Mouse (Mus musculus) neural tube, embryonic 15.5 days (tissue): ENCODE measurements around the gene Insm2. TPM values are rescaled to one million over a fixed set of nuclear protein-coding genes. Genes with fewer than 3 reads are reported as not detected.
"Not testable (repeated sequence)": the region's sequence is repeated elsewhere in the genome, so short reads cannot be mapped to it uniquely, and the experiment has no call there.

Source experiments
- ATAC-seq: fragments of 200-750 bp; cut with Nextera tagmentation; 2 replicates; pipeline ENCODE4 v1.8.0; 2017; ENCODE audit warnings: mild to moderate bottlenecking, moderate TSS enrichment, moderate library complexity; ENCODE audit not compliant: low FRiP score
- H3K27ac ChIP-seq: fragments of 300-500 bp; sonication (generic); replicated peaks from 2 replicates; pipeline ENCODE4 v1.5.1; 2015; ENCODE audit warnings: mild to moderate bottlenecking, inconsistent platforms
- H3K27me3 ChIP-seq: fragments of 300-500 bp; sonication (generic); replicated peaks from 2 replicates; pipeline ENCODE4 v1.6.1; 2015; ENCODE audit warnings: inconsistent platforms
- H3K36me3 ChIP-seq: fragments of 300-500 bp; sonication (generic); 2 replicates; pipeline ENCODE4 v1.6.1; 2015; ENCODE audit warnings: inconsistent platforms
- H3K4me1 ChIP-seq: fragments of 300-500 bp; sonication (generic); 2 replicates; pipeline ENCODE4 v1.6.1; 2015; ENCODE audit warnings: inconsistent platforms
- H3K4me2 ChIP-seq: fragments of 300-500 bp; sonication (generic); 2 replicates; pipeline ENCODE4 v1.6.1; 2015; ENCODE audit warnings: inconsistent platforms, mild to moderate bottlenecking, moderate library complexity
- H3K4me3 ChIP-seq: fragments of 300-500 bp; sonication (generic); replicated peaks from 2 replicates; pipeline ENCODE4 v1.5.1; 2015; ENCODE audit warnings: mild to moderate bottlenecking, inconsistent platforms
- H3K9ac ChIP-seq: fragments of 300-500 bp; sonication (generic); replicated peaks from 2 replicates; pipeline ENCODE4 v1.6.1; 2015; ENCODE audit warnings: mild to moderate bottlenecking, inconsistent platforms
- H3K9me3 ChIP-seq: fragments of 300-500 bp; sonication (generic); replicated peaks from 2 replicates; pipeline ENCODE4 v1.6.1; 2016; ENCODE audit warnings: inconsistent platforms
- WGBS: fragments of 180-500 bp; shearing (Covaris S2); methylation state at CpG from one replicate; pipeline ENCODE4 v1.1.7; 2015; ENCODE audit warnings: mixed read lengths; 5-methylcytosine and 5-hydroxymethylcytosine counted together
- polyA plus RNA-seq: library from polyadenylated mRNA; unstranded; fragments of >200 nt; fragmentation: Nextera tagmentation; extraction: Ambion mirVana; gene quantifications from 2 replicates; pipeline ENCODE4 v1.2.1, GENCODE M21; 2015

Gene Insm2
- polyA plus RNA-seq, 1 experiment from 2014 or later: 1.1 TPM

DNA sequence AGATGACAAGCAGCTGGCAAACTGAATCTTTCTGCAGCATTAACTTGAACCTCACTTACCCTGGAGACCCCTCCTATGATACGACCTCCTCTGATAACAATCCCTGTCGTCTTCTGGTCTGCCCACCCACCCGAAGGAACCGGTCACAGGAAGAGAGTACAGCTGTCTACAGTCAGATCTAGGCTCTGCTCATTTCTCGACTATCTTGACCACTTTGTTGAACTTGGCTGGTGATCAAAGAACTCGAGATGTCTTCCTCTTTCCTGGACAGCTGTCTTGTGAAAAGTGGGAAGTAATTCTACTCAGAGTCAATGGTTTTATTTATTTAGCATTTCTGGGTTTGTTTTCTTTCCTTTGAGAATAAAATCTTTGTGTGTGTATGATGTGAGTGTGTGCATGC lies 29.6 kb upstream of the Insm2 start:
- WGBS: 80% methylated on average over 6 of the region's 6 CpGs
- Histone ChIP-seq H3K9ac (no peak overlapping the region), H3K4me1 (peaks cover 8% of the 10 kb centered on the region; the same call in 1 of the 2 replicates), H3K36me3 (no peaks in the 10 kb centered on the region), H3K9me3 (no peaks in the 10 kb centered on the region), H3K27me3 (no peaks in the 10 kb centered on the region), H3K4me3 (no peak overlapping the region), H3K27ac (no peak overlapping the region), H3K4me2 (no peak overlapping the region)
- ATAC-seq: no peak

GRCm38 (mm10) chr12:55570646-55571045 lies 28.6 kb upstream of the Insm2 start:
- no peak for ATAC-seq
- H3K36me3 ChIP-seq: no peaks in the 10 kb centered on the region
- no peak overlapping the region for H3K4me2 ChIP-seq
- no peak overlapping the region for H3K4me3 ChIP-seq
- no peak overlapping the region for H3K9ac ChIP-seq
- H3K27me3 ChIP-seq: no peaks in the 10 kb centered on the region
- no peaks in the 10 kb centered on the region for H3K9me3 ChIP-seq
- WGBS: 93% methylated on average over 9 of the region's 9 CpGs
- no peak overlapping the region for H3K27ac ChIP-seq
- H3K4me1 ChIP-seq: peaks cover 8% of the 10 kb centered on the region; the same call in 1 of the 2 replicates

DNA sequence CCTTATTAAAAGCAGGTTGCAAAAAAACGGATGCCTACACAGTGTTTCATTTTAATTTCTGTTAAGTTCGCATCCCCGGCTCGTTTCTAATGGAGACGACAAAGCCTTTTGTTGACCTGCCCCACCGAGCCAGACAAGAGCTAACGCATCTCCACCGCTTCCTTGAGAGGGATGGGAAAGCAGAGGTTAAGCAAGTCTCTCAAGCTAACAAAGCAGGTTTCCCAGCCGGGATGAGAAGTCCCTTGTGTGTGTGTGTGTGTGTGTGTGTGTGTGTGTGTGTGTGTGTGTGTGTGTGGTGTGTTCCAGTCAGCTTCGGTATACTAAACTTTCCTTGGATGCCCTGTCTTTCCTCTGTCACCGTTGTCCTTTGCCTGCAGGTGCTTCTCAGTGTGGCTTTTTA lies 28.0 kb upstream of the Insm2 start:
- Histone ChIP-seq H3K36me3 (no peaks in the 10 kb centered on the region), H3K27ac (no peak overlapping the region), H3K4me3 (no peak overlapping the region), H3K9ac (no peak overlapping the region), H3K27me3 (no peaks in the 10 kb centered on the region), H3K4me1 (peaks cover 7% of the 10 kb centered on the region; the same call in 1 of the 2 replicates), H3K4me2 (no peak overlapping the region), H3K9me3 (no peaks in the 10 kb centered on the region)
- WGBS: 79% methylated on average over 11 of the region's 11 CpGs
- no peak for ATAC-seq

DNA sequence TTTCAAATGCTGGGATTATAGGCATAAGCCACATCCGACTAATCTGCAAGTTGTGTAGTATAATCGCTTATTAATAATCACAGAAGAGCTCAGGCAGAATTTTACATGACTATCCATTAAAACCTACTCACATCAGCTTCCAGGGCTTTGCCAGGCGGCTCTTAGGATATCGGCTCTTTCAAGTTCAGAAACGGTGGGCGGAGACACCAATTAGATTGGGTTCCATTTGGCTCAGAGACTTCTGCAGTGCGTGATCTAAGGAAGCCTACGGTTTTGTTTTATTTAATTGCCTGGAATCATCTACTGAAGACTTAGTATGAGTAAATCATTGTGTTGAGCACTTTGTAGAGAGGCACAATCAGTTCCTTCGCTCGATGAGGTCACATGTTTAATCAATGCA lies 27.6 kb upstream of the Insm2 start:
- 81% methylated on average over 10 of the region's 10 CpGs for WGBS
- Histone ChIP-seq H3K27me3 (no peaks in the 10 kb centered on the region), H3K9ac (no peak overlapping the region), H3K27ac (no peak overlapping the region), H3K4me1 (peaks cover 5% of the 10 kb centered on the region; the same call in 1 of the 2 replicates), H3K36me3 (no peaks in the 10 kb centered on the region), H3K9me3 (no peaks in the 10 kb centered on the region), H3K4me3 (no peak overlapping the region), H3K4me2 (no peak overlapping the region)
- no peak for ATAC-seq

DNA sequence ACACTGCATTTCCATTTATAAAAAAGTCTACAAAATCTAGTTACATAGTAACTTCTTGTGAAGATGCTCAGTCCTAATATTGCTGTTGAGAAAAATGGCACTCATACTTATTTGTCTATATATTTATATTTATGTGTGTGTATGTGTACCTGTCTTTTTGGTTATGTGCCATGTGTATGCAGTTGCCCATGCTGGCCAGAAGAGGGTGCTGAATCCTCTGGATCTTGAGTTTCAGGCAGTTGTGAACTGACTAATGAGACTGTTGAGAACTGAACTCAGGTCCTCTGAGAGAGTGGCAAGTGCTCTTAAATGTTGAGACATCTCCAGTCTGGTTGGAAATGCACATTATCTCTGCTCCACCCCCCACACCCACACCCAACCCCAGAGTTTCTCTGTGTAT lies 26.1 kb upstream of the Insm2 start:
- Histone ChIP-seq H3K27ac (no peak overlapping the region), H3K4me1 (peaks cover 3% of the 10 kb centered on the region; the same call in 1 of the 2 replicates), H3K4me2 (no peak overlapping the region), H3K9me3 (no peaks in the 10 kb centered on the region), H3K9ac (no peak overlapping the region), H3K27me3 (no peaks in the 10 kb centered on the region), H3K4me3 (no peak overlapping the region), H3K36me3 (no peaks in the 10 kb centered on the region)
- ATAC-seq: no peak

GRCm38 (mm10) chr12:55573794-55574193 lies 25.4 kb upstream of the Insm2 start:
- peaks cover 3% of the 10 kb centered on the region; the same call in 1 of the 2 replicates for H3K4me1 ChIP-seq
- no peaks in the 10 kb centered on the region for H3K36me3 ChIP-seq
- no peak overlapping the region for H3K27ac ChIP-seq
- ATAC-seq: no peak
- no peaks in the 10 kb centered on the region for H3K9me3 ChIP-seq
- no peak overlapping the region for H3K4me3 ChIP-seq
- H3K27me3 ChIP-seq: no peaks in the 10 kb centered on the region
- H3K4me2 ChIP-seq: no peak overlapping the region
- H3K9ac ChIP-seq: no peak overlapping the region
- 6% methylated on average over 6 of the region's 6 CpGs for WGBS

DNA sequence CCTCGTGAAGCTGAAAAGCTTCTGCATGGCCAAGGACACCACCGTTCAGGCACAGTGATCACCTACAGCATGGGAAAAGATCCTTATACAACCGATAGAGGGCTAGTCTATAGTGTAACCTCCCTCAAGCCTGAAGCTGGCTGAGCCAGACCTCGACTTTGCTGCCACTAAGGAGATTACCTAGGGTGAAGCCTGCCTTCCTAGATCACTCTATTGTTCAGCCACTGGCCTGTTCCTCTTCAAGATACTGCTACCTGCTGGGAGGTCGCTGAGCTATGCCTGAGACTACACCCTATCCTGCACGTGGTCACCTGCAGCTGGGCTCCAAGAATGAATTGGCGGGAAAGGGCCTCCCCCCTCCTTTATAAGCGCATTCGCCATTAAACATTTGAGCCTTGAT lies 12.3 kb upstream of the Insm2 start:
- not testable (repeated sequence) for H3K4me2 ChIP-seq, H3K36me3 ChIP-seq, H3K4me3 ChIP-seq, H3K27ac ChIP-seq, H3K4me1 ChIP-seq, H3K9ac ChIP-seq, ATAC-seq, H3K27me3 ChIP-seq, H3K9me3 ChIP-seq
- WGBS: 66% methylated on average over 9 of the region's 9 CpGs

- H3K27ac ChIP-seq: no peak overlapping the region
- no peaks in the 10 kb centered on the region for H3K9me3 ChIP-seq
- no peak; the same call in 1 of the 2 replicates for ATAC-seq
- H3K27me3 ChIP-seq: peaks cover 65% of the 10 kb centered on the region
- H3K4me3 ChIP-seq: peak overlapping the region; percentile 47
- 6% methylated on average over 7 of the region's 7 CpGs for WGBS
- H3K4me1 ChIP-seq: peaks cover 26% of the 10 kb centered on the region
- H3K36me3 ChIP-seq: 0 out of 2 replicates have a peak, but pooled peaks cover 3% of the 10 kb centered on the region
- peak overlapping the region; percentile 88 for H3K4me2 ChIP-seq
- H3K9ac ChIP-seq: peak overlapping the region; percentile 45; the same call in 1 of the 2 replicates
These were observed 715 bp upstream of the Insm2 start for GRCm38 (mm10) chr12:55598537-55598886.

- ATAC-seq: peak; percentile 63
- H3K4me2 ChIP-seq: peak overlapping the region; percentile 88
- H3K4me3 ChIP-seq: peak overlapping the region; percentile 47
- no peaks in the 10 kb centered on the region for H3K9me3 ChIP-seq
- peaks cover 26% of the 10 kb centered on the region for H3K4me1 ChIP-seq
- under 1% methylated on average over 107 of the region's 109 CpGs for WGBS
- no peak overlapping the region for H3K27ac ChIP-seq
- peaks cover 62% of the 10 kb centered on the region for H3K27me3 ChIP-seq
- peak overlapping the region; percentile 45 for H3K9ac ChIP-seq
- H3K36me3 ChIP-seq: 0 out of 2 replicates have a peak, but pooled peaks cover 3% of the 10 kb centered on the region
These were observed 644 bp downstream of the Insm2 start for GRCm38 (mm10) chr12:55599639-55600502.

- Histone ChIP-seq H3K4me1 (peaks cover 26% of the 10 kb centered on the region), H3K36me3 (0 out of 2 replicates have a peak, but pooled peaks cover 7% of the 10 kb centered on the region), H3K27ac (no peak overlapping the region), H3K9ac (no peak overlapping the region), H3K4me3 (peak overlapping the region; percentile 47), H3K27me3 (peaks cover 62% of the 10 kb centered on the region), H3K9me3 (no peaks in the 10 kb centered on the region), H3K4me2 (peak overlapping the region; percentile 88)
- WGBS: 6% methylated on average over 42 of the region's 42 CpGs
- ATAC-seq: no peak
These were observed 1.3 kb downstream of the Insm2 start for GRCm38 (mm10) chr12:55600503-55600994.

DNA sequence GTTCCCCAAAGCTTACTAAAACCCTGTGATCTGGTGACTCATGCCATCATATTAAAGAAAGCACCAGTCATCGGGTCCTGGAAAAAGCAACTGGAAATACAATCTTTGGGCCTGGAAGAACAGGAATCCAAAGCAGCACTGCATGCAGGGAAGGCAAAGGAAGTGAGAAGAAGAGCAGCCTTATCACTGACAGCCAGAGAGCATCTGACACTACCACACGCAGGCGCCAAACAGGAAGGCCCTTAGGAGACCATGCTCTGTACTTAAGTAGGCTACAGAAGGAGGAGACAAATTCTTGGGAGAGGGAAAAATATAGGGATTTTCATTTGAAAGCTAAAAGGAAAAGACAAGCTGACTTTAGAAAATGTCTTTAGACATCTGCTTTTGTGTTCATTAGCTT lies 5.2 kb downstream of the Insm2 start:
- no peak overlapping the region for H3K4me3 ChIP-seq
- 86% methylated on average over 3 of the region's 3 CpGs for WGBS
- H3K4me1 ChIP-seq: peaks cover 13% of the 10 kb centered on the region
- no peaks in the 10 kb centered on the region for H3K9me3 ChIP-seq
- H3K4me2 ChIP-seq: no peak overlapping the region
- 0 out of 2 replicates have a peak, but pooled peaks cover 7% of the 10 kb centered on the region for H3K36me3 ChIP-seq
- no peak overlapping the region for H3K9ac ChIP-seq
- no peak for ATAC-seq
- H3K27me3 ChIP-seq: peaks cover 31% of the 10 kb centered on the region
- no peak overlapping the region for H3K27ac ChIP-seq

DNA sequence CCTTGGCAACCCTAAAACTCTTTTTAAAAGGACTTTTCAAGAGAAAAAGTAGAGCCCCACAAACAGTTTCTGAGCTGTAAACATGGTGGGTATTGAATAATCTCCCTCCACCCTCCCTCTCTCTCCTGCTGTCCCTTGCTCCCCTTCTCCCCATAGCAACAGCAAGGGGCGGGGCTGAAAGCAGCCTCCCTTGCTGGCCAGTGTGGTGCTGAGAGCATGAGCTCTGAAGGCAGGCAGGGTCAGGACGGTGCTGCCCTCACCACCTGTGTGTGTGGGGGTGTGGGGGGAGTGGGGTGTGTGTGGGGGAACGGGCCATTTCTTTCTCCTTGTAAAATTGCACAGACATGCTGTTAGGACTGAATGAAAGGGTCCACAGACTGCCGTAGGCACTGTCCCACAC lies 8.7 kb downstream of the Insm2 start:
- Histone ChIP-seq H3K27me3 (peaks cover 4% of the 10 kb centered on the region; the same call in 1 of the 2 replicates), H3K27ac (no peak overlapping the region), H3K9ac (no peak overlapping the region), H3K4me2 (no peak overlapping the region), H3K4me3 (no peak overlapping the region), H3K36me3 (peaks cover 10% of the 10 kb centered on the region; the same call in 1 of the 2 replicates), H3K9me3 (no peaks in the 10 kb centered on the region), H3K4me1 (no peaks in the 10 kb centered on the region)
- ATAC-seq: peak; percentile 35; the same call in 1 of the 2 replicates
- WGBS: 23% methylated on average over 4 of the region's 4 CpGs
